Mouse (Mus musculus): ENCODE data around the gene Prkacb. TPM values are rescaled to one million over a fixed set of nuclear protein-coding genes. Genes with fewer than 3 reads are reported as not detected.
A peak's percentile ranks its signal among the peaks of the same experiment; 100 is the strongest.

Gene Prkacb
- total and polyA plus RNA-seq, 3 experiments = 13.5 to 165 (median 91.3) TPM

DNA sequence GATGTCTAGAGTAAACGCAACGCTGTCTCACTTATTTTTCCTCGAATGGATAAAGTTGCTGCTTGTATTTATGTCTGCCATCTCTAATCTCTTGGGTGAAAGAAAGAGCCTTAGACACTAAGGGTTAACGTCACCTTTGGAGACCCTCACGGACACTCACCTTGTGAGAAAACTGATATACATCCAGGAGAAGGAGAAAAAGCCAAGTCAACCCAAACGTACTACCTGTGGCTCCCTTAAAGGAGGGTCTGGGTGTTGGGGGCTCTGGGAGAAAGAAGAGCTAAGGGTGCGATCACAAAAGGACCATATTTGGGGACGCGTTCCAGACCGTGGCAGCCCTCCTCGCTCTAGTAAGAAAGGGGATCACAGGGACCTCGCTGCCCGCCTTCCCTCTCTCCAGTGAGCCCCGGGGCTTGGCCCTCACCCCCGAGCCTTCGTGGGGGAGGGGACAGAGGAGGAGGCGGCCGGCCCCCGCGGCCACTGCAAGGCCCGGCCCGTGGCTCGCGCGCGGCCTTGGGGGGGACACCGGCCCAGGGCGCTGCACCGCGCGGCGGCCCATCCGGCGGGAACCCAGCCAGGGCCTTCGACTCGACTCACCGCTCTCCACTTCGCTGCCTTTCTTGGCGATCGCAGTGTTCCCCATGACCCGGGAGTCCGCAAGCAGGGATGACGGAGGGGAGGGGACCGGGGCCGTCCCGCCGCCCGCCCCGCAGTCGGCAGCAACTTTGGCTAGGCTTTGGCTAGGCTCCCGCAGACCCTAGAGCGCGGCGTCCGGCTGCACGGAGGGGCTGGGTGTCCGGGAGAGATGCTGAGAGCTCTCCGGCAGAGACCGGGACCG, 530 bp downstream of the Prkacb start:
- ATAC-seq (ENCODE audit: extremely low read depth, insufficient number of reproducible peaks, low FRiP score, poor library complexity, severe bottlenecking) = 0 out of 2 replicates have a peak, but pooled peaks have one; percentile 16

DNA sequence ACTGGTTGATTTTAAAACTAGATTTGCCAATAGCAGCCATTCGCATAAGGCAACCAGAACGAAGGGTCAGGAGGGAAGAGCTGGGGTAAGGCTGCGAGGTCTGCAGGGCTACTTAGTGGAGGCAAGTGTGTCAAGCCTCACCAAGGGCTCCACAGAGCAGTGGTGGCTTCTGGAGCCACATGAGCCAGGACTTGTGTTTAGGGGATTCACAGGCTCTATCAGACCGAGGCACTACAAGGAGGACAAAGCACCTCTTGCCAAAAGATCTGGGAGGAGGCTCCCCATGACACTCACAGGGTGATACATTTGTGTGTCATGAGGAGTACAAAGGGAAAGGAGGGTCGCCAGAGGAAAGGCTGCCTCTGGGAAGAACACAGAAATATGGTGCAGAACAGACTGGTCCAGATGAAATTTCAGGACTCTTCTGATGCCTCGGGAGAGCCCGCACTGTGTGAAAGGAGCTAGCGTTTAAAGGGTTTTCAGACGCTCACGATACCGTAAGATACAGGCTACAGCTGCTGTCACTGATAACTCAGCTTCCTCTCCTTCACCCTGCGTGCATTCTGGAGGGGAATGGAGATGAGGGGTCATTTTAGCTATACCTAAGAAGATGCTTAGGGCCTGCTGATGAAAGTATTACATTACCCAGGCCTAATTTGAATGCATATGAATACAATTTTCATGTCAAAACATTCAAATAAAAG, 19.1 kb downstream of the Prkacb start:
- H3K4me1 ChIP-seq (ENCODE audit: insufficient read depth, low read depth, low read length) = peaks cover 10% of the 10 kb centered on the region
- H3K9me3 ChIP-seq (replicated peaks) = no peaks in the 10 kb centered on the region
- no peaks in the 10 kb centered on the region for H3K27me3 ChIP-seq (ENCODE audit: insufficient read depth, low read length)
- ATAC-seq (ENCODE audit: extremely low read depth, insufficient number of reproducible peaks, low FRiP score, poor library complexity, severe bottlenecking) (0 out of 2 replicates have a peak, but pooled peaks have one; percentile 46), DNase-seq (ENCODE audit: low spot score) (no peak)
- no peak overlapping the region for H3K4me3 ChIP-seq (ENCODE audit: low read depth, low read length)
- TF ChIP-seq GATA1 (IDR thresholded peaks at IDR 0.05; ENCODE audit: borderline replicate concordance, low read length) (no peak), TAL1 (conservative IDR thresholded peaks at IDR 0.05; ENCODE audit: low read depth, low read length) (0 out of 2 replicates have a peak, but pooled peaks have one; percentile 21)
- H3K36me3 ChIP-seq (replicated peaks) = peaks cover 27% of the 10 kb centered on the region

More for the DNA sequence above, 530 bp downstream of the Prkacb start:
- peaks cover 16% of the 10 kb centered on the region for H3K36me3 ChIP-seq (replicated peaks)
- no peaks in the 10 kb centered on the region for H3K27me3 ChIP-seq (ENCODE audit: insufficient read depth, low read length)
- H3K9me3 ChIP-seq (replicated peaks) = no peaks in the 10 kb centered on the region
- H3K4me1 ChIP-seq (ENCODE audit: insufficient read depth, low read depth, low read length) = peaks cover 25% of the 10 kb centered on the region
- TF ChIP-seq GATA1 (IDR thresholded peaks at IDR 0.05; ENCODE audit: borderline replicate concordance, low read length) = no peak
- TF ChIP-seq GATA2 (IDR thresholded peaks at IDR 0.05; ENCODE audit: borderline replicate concordance, low read depth, low read length) = no peak
- TF ChIP-seq POLR2AphosphoS5 (IDR thresholded peaks at IDR 0.05; ENCODE audit: insufficient replicate concordance, low read depth, low read length) = no peak
- TF ChIP-seq TAL1 (conservative IDR thresholded peaks at IDR 0.05; ENCODE audit: low read depth, low read length) = no peak
- no peak for TF ChIP-seq CTCF (IDR thresholded peaks at IDR 0.05; ENCODE audit: low read depth, low read length)
- H3K4me3 ChIP-seq (ENCODE audit: low read depth, low read length) = peak overlapping the region; percentile 95
- DNase-seq (ENCODE audit: low spot score) = peak; percentile 23

DNA sequence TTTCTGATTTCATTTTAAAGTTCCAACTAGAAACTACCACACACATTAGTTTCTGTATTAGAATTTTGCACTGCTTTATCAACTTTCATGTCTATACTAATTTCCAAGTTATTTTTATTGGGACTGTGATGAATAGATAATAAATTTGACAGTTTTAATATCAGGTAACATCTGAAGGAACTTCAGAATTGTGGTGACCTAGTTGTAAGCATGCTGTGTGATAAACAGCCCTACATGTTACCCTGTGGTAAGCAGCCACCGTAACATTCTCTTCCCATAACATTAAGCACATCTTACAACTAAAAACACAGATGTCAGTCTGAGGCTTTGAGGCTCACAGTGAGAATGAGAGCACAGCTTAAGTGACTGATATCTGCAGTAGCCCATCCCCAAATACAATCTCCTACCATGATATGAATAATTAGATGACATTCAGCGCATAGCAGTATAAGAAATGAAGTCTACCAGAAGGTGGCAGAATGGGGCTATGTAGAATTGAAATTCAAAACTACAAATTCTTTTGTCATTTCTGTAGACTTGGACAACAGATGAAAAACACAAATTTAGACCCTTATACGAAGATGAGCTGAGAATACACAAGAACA, 20.5 kb downstream of the Prkacb start:
- Histone ChIP-seq H3K36me3 (replicated peaks) (peaks cover 27% of the 10 kb centered on the region), H3K4me1 (ENCODE audit: insufficient read depth, low read depth, low read length) (peaks cover 10% of the 10 kb centered on the region), H3K4me3 (ENCODE audit: low read depth, low read length) (no peak overlapping the region), H3K9me3 (replicated peaks) (no peaks in the 10 kb centered on the region), H3K27me3 (ENCODE audit: insufficient read depth, low read length) (no peaks in the 10 kb centered on the region)
- no peak for TF ChIP-seq POLR2AphosphoS5 (IDR thresholded peaks at IDR 0.05; ENCODE audit: insufficient replicate concordance, low read depth, low read length)
- no peak for TF ChIP-seq GATA1 (IDR thresholded peaks at IDR 0.05; ENCODE audit: borderline replicate concordance, low read length)
- TF ChIP-seq TAL1 (conservative IDR thresholded peaks at IDR 0.05; ENCODE audit: low read depth, low read length) = no peak
- no peak for TF ChIP-seq GATA2 (IDR thresholded peaks at IDR 0.05; ENCODE audit: borderline replicate concordance, low read depth, low read length)
- no peak for TF ChIP-seq CTCF (IDR thresholded peaks at IDR 0.05; ENCODE audit: low read depth, low read length)
- DNase-seq (ENCODE audit: low spot score) (no peak), ATAC-seq (ENCODE audit: extremely low read depth, insufficient number of reproducible peaks, low FRiP score, poor library complexity, severe bottlenecking) (peak; percentile 61; the same call in 1 of the 2 replicates)

DNA sequence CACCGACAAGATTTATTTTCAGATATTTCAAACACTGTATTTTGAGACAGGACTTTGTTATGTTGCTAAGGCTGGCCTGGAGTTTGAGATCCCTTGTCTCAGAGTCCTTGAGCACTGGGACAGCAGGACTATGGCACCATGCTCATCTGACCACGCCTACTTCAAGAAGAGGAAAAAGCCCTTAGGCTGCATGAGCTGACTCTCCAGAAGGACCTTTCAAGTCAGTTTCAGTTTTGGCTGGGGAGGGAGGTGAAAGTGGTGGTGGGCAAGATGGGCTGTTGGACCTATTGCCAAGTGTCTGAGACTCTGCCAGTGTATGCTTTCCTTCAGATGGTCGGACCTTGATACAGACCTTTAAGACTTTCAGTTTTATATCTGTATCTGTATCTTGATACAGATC, 28.6 kb downstream of the Prkacb start:
- no peak for TF ChIP-seq CTCF (IDR thresholded peaks at IDR 0.05; ENCODE audit: low read depth, low read length)
- TF ChIP-seq GATA1 (IDR thresholded peaks at IDR 0.05; ENCODE audit: borderline replicate concordance, low read length) = no peak
- TF ChIP-seq GATA2 (IDR thresholded peaks at IDR 0.05; ENCODE audit: borderline replicate concordance, low read depth, low read length) = no peak
- TF ChIP-seq TAL1 (conservative IDR thresholded peaks at IDR 0.05; ENCODE audit: low read depth, low read length) = no peak
- TF ChIP-seq POLR2AphosphoS5 (IDR thresholded peaks at IDR 0.05; ENCODE audit: insufficient replicate concordance, low read depth, low read length) = no peak
- DNase-seq (ENCODE audit: low spot score) = no peak
- peaks cover 22% of the 10 kb centered on the region for H3K4me1 ChIP-seq (ENCODE audit: insufficient read depth, low read depth, low read length)
- no peaks in the 10 kb centered on the region for H3K27me3 ChIP-seq (ENCODE audit: insufficient read depth, low read length)
- no peak; the same call in 1 of the 2 replicates for ATAC-seq (ENCODE audit: extremely low read depth, insufficient number of reproducible peaks, low FRiP score, poor library complexity, severe bottlenecking)
- no peak overlapping the region for H3K4me3 ChIP-seq (ENCODE audit: low read depth, low read length)
- peaks cover 9% of the 10 kb centered on the region for H3K36me3 ChIP-seq (replicated peaks)
- H3K9me3 ChIP-seq (replicated peaks) = no peaks in the 10 kb centered on the region

DNA sequence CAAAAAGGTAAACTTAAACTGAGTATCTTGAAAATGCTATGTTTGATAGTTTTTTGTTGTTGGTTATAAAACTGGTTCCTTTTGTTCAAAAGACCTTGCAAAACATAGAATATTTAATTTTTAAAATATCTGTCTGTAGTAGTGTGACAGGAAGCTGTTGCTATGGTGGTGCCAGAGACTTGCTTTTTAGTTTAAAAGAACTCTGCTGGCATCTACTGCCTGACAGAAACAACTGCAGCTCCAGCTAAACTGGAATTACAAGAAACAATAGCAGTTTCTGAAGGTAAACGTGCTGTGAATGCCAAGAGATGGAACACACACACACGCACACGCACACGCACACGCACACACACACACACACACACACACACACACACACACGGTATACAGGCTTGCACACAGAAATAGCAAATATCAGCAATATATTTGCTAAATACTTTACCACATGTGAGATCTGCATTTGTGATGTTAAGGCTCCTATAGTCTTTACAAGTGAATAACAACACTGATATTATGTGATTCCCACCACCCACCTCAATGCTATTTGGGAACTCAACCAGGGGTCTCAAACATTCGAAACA, 29.1 kb downstream of the Prkacb start:
- no peak for DNase-seq (ENCODE audit: low spot score)
- Histone ChIP-seq H3K9me3 (replicated peaks) (no peaks in the 10 kb centered on the region), H3K36me3 (replicated peaks) (peaks cover 11% of the 10 kb centered on the region), H3K4me1 (ENCODE audit: insufficient read depth, low read depth, low read length) (peaks cover 25% of the 10 kb centered on the region), H3K4me3 (ENCODE audit: low read depth, low read length) (no peak overlapping the region), H3K27me3 (ENCODE audit: insufficient read depth, low read length) (no peaks in the 10 kb centered on the region)
- TF ChIP-seq POLR2AphosphoS5 (IDR thresholded peaks at IDR 0.05; ENCODE audit: insufficient replicate concordance, low read depth, low read length) = no peak
- TF ChIP-seq GATA1 (IDR thresholded peaks at IDR 0.05; ENCODE audit: borderline replicate concordance, low read length) = no peak
- no peak for TF ChIP-seq TAL1 (conservative IDR thresholded peaks at IDR 0.05; ENCODE audit: low read depth, low read length)
- TF ChIP-seq GATA2 (IDR thresholded peaks at IDR 0.05; ENCODE audit: borderline replicate concordance, low read depth, low read length) = no peak
- TF ChIP-seq CTCF (IDR thresholded peaks at IDR 0.05; ENCODE audit: low read depth, low read length) = no peak
- peak; percentile 46; the same call in 1 of the 2 replicates for ATAC-seq (ENCODE audit: extremely low read depth, insufficient number of reproducible peaks, low FRiP score, poor library complexity, severe bottlenecking)

All from G1E (cell line).